Mouse (Mus musculus): ENCODE data around the gene Akain1.

Gene Akain1

DNA sequence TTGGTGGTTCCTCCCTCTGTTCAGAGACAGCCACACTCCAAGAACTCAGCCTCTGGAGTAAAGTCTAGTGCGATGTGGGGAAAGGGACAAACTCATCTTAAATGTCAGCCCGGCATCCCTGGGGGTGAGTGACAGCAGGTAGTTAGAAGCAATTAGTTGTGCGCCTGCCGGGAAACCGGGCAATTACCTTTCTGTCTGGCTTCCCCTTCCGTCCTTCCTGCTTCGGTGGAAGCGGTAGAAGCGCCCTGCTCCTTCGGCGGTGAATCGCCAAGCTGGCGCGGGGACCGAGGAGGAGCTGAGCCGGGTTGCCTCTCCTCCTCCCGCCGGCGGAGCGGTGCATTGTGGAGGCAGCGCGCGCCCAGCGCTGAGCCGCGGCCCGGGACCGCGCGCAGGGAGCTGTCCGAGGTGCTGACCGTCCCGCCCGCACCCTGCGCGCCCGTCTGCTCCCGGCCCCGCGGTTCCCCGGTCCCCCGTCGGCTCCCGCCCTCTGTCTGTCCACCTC lies at the start of gene Akain1:
Akain1 (plus strand) TSS at position 337 of the 502 bp plus-strand sequence.
- DNase-seq (ENCODE audit: low read depth, low spot score): peak; percentile 71

DNA sequence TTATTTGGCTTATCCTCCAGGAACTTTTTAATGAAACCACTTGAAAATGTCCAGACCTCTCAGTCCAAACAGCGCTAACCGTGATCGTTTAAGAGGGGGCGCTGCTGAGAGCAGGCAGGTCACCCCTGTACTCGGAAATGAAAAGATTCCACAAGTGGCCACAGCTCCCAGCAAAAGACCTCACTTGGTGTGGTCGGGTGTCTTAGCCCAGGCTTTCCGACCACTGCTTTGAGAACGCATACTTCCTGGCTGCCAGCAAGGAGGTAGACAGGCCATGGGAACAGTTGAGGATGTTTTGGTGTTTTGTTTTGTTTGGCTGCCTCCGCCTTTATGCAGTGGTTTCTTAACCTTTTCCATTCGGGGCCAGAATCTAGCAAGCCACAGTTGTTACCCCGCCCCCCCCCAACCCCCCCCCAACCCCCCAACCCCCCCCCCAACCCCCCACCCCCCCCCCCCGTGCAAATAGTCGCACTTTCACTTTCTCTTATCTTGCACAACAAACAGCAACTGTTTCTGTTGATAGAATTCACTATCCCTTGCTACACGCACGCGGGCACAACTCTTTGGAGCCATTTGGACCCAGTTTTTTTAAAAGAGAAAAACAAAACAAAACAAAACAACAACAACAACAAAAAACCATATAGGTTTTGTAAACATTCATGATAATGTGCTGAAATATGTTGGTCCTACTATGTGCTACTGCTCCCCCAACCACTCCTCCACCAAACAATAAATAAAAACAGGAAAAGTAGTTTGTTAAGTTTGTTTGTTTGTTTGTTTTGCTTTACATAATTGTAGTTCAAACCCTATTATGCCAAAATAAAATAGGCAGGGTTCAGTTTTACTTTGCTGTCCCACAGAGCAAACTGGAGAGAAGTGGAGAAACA lies 42.7 kb upstream of the Akain1 start:
- DNase-seq (ENCODE audit: low read depth, low spot score): no peak

DNA sequence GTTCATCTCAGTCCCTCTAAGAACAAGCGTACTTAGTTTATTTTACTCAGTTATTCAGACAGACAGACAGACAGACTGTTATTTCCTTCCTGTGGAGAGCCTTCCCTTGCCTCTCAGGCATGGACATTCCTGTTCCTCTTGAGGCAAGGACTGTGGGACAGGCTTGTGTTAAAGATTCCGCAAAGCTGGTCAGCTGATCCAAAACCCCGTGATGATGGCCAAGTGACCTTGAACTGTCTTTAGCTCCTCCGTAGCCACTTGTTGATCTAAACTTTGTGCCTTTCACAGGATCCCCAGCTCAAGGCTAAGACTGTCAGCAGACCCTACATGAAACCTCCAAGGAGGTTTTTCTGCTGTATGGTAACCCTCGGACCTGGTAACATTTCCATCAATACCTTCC lies 42.0 kb upstream of the Akain1 start:
- no peak for DNase-seq (ENCODE audit: low read depth, low spot score)

DNA sequence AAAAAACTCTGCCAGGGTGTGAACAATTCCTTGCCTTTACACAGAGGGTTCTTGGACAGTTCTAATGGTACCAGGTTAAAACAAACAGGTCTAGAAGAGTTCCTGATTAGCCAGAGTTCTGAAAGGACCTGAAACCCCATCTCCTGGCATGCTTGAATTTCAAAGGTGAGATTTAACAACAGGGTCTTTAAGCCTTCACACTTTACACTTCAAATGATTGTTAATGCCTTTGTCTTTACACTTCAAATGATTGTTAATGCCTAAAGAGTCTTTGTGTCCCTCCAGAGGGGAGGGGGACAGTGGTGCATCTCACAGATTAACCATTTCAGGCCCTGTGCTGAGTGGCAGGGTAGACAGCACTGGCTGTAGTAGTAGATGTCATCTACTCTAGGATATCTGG lies 41.0 kb upstream of the Akain1 start:
- DNase-seq (ENCODE audit: low read depth, low spot score): no peak

DNA sequence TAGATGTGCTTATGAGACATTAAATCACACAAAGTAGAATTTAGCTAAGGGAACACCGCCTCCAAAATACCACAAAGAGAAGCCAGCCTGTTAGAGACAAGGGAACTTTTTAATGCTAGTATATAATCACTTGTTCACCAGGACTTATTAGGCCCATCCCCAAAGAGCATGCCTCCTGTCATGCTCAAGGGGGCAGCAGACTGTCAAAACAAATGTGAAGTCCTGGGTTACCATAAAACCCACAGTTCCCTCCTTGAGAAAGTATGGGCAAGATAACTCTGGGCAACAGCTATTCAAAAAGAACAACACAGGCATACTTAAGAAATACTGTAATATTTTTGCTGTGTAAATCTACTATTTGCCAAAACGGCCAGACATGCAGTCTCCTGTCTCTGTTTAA lies 38.0 kb upstream of the Akain1 start:
- no peak for DNase-seq (ENCODE audit: low read depth, low spot score)

DNA sequence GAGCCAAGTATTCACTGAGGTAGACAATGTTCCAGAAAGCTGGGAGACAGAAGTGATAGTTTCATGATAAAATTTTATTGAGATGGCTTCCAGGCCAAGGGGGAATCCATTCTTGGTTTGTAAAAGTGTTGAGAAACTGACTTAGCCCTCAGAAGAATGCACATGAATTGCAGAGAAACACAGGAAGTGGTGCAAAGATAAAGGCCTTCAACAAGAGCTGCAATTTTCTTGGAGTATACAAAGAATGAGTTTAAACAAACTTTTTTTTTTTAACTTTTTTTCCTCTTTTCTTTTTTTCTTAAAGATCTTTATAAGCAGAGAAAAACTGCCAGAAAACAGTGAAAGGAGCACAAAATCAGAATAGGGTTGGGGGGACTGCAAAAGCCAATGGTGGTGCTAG lies 23.0 kb upstream of the Akain1 start:
- DNase-seq (ENCODE audit: low read depth, low spot score): no peak

DNA sequence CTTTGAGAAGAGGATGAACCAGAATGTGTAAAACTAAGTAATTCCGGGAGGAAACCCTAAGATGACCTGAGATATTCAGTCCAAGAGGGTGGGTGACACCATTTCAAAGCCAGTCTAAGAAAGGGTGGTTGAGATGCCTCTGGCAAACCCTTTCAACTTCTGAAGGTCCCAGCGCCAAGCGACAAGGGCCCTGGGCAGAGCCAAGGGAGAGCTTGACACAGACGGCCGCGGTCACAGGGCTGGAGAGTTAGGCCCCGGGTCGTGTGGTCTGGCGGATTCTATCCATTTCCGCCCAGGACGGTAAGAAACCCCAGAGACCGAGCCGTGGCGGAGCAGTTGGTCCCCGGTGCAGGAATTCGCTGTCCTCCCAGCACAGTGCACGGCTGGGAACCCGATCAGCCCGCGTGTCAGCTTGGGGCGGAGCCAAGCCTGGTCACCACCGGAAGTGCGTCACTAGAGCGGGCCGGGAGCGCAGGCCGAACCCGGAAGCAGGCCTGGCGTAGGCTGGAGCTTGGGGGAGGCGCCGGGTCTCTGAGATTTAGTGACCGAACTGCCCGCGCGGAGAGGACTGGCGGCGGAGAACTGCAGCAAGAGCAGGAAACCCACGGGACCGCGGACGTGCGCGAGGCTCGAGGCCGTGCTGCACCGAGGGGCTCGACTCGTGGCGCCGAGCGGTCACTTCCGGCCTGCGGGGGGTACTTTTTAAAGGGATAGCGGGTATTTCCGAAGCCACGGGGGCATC lies 22.0 kb upstream of the Akain1 start:
- DNase-seq (ENCODE audit: low read depth, low spot score): peak; percentile 94

DNA sequence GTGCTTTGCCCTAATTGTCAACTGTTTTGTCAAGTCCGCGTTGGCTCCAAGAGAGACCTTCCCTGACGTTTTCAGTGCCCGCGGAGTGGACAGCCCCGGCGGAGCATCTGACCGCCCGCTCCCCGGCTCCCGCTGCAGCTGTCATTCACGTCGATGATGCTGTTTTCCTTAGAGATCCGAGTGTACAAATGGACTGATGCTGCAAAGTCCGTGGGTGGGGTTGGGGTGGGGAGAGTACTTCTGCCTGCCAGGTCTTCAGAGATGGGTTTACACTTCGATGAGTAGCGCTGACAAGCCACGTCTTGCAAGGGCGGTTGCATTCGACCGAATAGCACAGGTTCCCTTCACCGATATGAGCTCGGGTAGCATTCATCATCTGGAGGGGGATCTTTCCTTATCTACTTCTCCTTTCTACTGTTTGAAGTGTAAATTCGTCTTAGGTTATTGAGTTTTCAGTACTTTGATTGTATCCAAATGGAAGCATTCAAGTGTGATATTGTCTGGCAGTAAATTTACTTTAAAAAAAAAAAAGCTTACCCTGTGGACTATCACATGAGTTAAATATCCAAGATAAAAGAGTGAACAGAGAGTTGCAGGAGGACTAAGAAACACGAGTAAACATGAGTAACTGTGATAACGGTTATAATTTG lies 21.3 kb upstream of the Akain1 start:
- DNase-seq (ENCODE audit: low read depth, low spot score): no peak

DNA sequence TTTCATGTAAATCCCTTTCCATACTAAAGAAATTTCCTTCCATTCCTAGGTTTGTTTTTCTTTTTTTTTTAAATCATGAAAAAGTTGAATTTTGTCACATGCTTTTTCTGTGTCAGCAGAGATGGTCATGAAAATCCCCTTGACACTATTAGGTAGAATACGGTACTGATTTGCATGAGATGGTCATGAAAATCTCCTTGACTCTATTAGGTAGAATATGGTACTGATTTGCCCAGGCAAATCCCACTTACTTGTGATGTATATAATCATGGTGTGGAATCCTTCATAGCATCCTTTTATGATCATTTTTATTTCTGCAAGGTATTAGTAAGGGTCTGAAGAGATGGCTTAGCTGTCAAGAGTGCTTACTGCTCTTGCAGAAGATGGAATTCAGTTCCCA lies 17.5 kb upstream of the Akain1 start:
- DNase-seq (ENCODE audit: low read depth, low spot score): peak; percentile 40

DNA sequence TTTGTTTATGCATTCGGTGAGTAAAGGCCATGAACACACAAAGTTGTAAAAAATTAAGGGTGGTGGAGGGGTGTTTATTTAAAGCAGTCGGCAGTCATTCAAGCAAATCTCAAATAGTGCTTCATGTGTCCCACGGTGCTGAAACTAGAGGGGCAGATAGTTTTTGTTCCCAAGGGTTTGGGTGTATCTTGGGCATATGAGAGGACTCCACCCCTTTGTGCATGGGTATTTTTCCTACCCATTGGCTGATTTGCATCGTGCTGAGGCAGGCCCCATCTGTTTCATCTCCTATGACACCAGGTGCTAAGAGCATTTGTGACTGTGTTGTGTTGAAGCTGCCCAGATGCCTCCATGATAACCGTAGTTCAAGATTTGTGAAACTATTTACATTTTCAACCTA lies 1.3 kb upstream of the Akain1 start:
- no peak for DNase-seq (ENCODE audit: low read depth, low spot score)

DNA sequence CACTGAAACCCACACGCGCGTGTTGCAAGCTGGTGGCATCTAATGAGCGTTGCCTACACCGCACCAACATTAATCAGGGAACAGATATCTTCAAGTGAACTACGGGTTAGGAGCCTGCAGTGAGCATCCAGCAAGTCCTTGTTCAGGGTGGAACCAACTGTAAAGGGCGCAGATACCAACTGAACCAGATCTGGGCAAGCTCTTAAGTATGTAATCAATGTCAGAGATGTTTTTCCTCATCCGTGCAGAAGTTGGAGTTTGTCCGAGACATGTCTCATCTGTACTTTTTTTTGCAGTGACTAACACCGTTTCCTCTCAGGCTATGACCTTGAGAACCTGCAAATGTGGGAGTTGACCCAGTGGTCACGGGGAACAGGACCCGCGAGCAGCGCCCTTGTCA lies 640 bp upstream of the Akain1 start:
- no peak for DNase-seq (ENCODE audit: low read depth, low spot score)

DNA sequence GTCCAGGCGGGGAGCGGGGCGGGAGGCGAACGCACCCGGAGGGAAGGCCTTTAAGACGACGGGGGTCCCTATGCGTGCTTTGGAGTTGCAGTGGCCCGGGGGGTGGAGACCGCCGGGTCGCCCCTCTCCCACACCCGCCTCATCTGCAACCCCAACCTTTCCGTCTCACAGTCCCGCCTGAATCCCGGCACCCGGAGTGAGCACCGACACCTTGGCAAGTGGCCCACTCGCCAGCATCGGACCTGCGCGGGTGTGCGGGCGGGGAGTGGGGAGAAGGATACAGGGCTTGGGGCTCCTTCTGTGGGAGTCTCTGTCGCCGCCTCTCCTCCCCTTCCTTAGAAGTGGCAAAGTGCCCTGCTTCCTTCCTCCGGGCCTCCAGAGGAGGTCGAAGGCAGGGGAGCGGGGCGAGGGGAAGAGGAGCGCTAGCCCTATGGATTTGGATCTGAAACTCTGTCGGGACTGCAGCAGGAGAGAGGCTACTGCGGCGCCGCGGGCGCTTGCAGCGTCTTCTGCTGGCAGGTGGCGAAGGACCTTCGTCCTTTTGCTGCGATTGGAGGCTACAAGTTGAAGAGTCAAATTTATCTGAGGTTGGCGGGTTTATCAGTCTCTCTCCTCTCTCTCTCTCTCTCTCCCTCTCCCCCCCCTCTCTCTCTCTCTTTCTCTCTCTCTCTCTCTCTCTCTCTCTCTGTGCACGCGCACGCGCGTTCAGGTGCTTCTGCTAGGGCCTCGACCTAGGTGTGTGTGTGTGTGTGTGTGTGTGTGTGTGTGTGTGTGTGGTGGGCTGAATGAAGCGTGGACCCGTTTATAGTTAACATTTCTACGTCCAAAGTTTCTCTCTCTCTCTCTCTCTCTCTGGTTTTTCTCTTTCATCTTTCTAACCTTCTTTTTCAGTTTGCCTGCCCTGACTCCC lies 700 bp downstream of the Akain1 start:
- DNase-seq (ENCODE audit: low read depth, low spot score): no peak

DNA sequence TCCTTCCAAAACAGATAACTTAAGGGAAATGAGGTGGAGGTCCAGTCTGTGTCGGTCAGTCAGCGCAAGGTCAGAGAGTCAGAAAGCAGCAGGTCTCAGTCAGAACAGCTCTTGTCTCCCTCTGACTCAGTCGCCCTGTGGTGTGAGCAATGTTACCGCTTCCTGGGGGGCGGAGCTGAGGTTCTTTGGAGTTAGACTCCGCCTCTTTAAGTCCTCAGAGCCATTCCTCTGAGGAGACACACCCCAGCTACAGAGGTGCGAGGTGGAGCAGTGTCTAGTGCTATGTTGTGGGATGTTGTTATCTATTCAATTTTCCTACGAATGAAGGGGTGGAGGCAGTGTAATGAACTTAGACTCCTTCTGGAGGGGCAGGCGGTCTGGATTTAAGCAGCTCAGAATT lies 1.9 kb downstream of the Akain1 start:
- no peak for DNase-seq (ENCODE audit: low read depth, low spot score)

DNA sequence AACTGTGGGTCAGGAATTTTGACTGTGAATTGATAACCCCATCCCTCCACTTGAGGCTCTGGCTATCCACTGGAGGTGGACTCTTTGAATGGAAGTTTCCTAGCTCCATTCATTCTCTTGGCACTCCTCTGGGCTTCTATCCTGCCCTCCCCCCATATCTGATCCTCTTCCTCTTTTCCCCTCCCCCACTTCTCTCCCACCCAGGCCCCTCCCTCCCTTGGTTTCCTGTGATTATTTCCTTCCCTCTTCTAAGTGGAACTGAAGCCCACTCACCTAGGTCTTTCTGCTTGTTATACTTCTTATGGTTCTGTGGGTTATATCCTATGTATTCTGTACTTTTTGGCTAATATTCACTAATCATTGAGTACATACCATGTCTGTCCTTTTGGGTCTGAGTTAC lies 9.6 kb downstream of the Akain1 start:
- no peak for DNase-seq (ENCODE audit: low read depth, low spot score)

DNA sequence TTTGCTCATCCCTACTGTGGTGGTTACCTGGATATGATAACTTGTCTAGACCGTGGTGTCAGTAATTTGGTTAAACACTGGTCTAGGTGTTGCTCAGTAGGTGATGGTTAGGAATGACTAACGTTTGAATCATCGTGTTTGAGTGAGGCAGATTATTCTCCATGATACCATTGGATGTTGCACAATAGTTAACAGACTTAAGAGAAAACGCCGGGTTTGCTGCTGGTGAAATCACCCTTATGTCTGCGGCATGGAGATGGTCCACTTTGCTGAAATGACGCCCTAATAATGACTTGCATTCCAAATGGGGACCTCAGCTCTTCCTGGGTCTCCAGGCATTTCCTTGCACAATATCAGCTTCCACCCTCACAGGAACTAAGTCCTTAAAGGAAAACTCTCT lies 22.6 kb downstream of the Akain1 start:
- DNase-seq (ENCODE audit: low read depth, low spot score): no peak

DNA sequence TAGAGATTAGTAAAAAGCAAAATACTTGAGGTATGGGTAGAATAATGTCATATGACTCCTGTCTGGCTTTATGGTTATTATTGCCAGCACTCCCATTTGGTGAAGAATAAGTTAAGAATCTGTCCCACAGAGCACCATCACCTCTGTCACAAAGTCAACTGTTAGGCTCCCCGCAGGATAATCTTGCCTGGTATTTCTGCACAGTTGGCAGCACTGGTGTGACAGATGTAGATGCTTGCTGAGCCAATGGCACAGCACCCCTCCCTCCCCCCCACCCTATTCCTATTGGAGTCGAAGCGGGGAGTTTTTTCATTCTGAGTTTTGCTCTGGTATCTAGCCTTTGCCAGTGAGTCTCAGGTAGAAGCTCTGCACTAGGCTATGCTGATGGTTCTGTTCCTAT lies 23.9 kb downstream of the Akain1 start:
- no peak for DNase-seq (ENCODE audit: low read depth, low spot score)

DNA sequence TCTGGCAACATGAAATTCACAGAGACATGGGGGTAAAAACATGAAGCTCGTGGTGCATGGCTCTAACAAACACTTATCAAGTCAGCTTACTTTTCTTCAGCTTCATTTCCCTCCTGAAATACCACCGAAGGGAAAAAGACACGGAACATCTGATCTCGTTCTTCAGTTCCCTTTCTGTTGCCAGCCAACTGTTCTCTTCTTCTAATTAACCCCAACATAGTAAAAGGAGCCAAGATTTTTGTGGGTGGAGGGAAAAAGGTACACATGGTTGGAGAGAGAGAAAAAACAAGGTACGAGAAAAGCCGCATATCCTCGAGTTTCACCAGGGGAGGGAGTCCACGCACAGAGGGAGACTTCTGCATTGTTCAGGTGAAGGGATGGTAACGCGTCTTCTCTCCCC lies 32.0 kb downstream of the Akain1 start:
- no peak for DNase-seq (ENCODE audit: low read depth, low spot score)

DNA sequence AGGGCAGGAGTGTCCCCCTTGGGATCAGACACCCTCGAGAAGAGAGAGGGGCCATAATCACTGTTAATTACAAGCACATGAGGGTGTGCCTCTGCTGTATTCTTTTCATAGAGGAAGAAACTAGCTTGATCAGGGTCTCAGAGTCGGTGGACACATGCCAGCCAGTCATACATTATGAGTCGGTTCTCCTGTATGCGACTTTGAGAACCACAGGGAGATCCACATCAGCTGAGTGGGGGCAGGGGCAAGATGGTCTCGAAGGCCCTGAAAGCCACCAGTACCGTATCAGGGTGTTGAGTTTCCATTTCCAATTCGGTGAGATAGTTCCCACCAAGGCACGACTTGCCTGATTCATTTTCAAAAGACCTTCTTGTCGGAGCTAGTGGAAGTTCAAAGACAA lies 33.3 kb downstream of the Akain1 start:
- DNase-seq (ENCODE audit: low read depth, low spot score): no peak

DNA sequence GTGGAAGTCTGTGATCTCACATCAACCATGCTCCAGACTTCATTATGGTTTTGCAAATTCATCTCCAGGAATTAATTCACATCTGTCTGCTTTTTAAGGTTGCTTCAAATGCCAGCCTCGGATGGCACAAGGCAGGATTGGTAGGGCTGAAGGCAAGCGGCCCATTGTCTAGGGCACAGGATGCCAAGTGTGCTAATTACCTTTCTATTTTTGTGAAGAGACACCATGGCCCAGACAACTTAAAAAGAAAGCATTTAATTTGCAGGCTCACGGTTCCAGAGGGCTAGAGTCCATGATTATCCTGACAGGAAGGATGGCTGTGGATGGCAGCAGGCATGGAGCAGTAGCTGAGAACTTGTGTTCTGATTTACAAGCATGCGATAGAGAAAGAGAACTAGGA lies 35.0 kb downstream of the Akain1 start:
- DNase-seq (ENCODE audit: low read depth, low spot score): no peak

DNA sequence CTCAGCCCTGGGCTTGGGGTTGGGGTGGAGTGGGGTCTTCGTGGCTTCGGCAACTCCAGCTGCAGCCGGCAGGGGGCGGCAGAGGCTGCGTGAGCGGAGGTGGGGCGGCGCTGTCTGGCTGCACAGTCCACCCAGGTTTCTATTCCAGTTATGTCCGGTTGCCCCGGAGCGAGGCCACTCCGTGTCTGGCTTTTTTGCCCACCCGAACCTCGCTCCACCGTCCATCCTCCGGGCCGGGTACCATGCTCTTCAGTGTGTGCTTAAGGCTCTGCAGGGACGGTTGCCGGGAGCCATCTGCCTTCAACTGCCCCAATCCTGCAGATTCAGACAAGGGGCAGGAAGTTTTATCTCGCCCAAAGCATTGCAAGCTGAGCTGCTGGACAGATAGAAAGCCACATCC lies 36.3 kb downstream of the Akain1 start:
- peak; percentile 76 for DNase-seq (ENCODE audit: low read depth, low spot score)

DNA sequence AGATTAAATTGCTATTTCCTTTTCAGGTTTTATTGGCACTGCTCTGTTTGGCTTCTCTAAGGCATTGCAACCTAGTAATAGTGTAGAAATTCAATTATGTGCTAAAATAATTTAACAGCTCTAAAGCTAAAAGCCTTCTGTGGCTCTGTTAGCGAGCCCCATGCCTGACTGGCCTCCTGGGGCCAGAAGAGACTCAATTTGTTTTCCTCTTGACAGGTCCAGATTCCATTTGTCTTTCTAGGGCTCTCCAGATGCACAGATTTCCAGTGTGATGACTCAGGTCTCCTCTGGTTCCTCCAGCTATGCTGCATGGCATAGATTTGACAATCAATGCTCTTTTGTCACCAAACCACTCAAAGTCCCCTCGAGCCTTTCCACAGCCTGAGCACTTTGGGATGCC lies 38.4 kb downstream of the Akain1 start:
- no peak for DNase-seq (ENCODE audit: low read depth, low spot score)
